Mouse (Mus musculus): ENCODE measurements at regions not wholly inside any gene's neighbourhood (a gene's known extent, or its start where the extent isn't known, plus 50 kb on each side); places are given as distances from the start of the nearest gene placed in this dataset.
"Not testable (repeated sequence)": the region's sequence is repeated elsewhere in the genome, so short reads cannot be mapped to it uniquely, and the experiment has no call there.

DNA sequence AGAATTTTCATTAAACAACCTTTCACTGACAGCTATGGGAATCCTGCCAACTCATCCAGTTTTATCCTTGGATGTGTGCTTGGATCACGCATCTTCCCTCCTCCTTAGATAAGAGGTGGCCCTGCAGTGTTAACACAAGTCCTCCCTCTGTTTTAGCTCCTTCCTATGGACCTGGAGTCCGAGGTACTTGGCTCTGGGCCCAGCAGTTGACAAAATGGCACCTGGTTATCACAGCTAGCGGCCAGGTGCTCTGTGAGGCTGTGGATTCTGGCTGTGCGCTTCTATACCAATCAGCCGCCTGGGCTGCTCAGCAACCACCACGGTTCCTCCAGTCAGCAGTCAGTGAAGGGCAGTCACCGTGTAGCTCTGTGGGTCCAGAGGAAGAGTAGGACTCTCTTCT, 157.4 kb downstream of the Prdm2 start:
- DNase-seq (ENCODE audit: low spot score), result no peak

DNA sequence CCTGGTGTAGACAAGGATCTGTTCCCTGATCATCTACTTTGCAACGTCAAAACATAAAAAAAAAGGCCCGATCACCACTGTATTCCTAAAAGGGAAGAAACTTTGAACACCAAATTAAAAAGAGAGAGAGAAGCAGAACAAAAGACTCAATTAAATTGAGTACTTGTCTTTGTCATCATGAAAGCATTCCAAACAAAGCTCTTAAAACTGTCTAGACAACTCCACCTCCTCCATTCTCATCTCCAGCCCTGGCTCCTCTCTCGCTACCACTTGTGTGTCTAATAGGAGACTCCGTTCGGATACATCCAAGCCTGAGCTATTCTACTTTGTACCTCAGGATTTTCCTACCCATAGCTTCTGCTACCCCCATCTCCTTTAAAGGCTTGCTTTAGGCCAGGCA, 159.8 kb downstream of the Prdm2 start:
- DNase-seq (ENCODE audit: low spot score), result no peak

DNA sequence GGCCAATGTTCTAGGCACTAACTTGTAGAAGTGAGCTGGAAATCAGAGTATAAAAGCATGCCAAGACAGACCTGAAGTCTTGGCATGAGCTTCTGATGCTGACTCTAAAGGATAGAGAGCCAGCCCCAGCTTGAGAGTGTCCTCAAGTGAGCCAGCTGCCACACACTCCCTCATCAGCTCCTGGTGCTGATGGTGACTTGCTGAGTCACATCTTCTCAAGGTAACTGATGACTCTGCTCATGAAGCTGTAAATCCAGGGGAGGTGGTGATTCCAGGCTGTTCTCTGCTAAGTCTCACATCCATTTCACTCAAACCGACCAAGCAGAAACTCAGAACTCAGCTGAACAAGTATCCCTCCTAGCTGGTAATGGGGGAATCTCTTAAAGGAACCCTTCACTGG, 161.6 kb downstream of the Prdm2 start:
- no peak for DNase-seq (ENCODE audit: low spot score)

DNA sequence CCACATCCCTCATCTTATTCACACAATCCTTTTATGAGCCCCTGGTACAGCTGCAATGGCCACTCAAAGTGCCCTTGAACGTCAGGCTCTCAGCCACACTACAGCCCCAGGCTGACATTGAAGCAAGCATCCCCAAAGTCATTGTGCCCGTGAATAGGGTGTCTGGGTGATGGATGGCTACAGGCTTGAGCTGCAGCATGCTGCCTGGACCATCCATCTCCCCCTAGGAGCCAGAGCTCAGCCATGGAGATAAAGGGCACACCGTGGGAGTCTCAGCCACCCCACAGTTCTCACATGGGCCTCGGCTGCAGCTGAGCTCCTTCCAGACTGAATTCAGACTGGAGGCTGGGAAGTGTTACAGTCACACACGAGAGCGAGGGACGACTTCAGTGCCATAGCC, 167.6 kb downstream of the Prdm2 start:
- DNase-seq (ENCODE audit: low spot score), result no peak

DNA sequence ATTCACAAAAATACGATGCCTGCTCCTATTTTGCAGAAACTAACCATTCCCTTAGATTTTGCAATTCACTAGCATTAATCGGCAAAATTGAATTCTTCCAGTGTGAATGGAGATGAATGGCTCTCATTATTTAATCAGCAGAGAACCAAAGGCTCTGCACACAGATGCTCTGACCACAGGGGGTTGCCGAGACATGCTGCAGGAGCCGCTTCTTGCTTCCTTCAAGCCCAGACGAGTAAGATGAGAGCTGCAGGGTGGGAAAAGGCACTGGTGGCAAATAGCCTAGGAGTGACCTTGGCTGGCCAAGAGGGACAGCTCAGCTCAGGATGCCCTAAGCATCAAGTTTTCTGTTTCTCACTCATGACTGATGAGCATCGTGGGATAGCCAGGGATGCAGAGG, 170.0 kb downstream of the Prdm2 start:
- no peak for DNase-seq (ENCODE audit: low spot score)

DNA sequence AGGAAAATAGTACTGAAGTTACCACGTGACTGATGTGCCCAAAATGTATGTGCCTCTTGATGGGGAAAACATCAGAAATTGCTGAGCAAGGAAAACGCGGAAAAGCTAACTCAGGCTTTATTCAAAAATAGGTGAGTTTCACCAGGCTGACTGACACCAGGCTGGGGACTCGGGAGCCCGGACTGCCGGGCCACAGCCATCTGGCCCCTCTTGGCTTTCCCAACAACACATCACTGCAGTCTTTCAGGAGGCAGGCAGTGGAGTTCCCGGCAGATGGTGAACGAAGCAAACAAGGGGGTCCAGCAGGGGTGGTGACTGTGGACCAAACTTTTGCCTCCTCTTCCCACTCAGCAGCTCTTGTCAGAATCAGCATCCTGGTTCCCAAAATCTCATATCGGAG, 174.2 kb downstream of the Prdm2 start:
- no peak for DNase-seq (ENCODE audit: low spot score)

DNA sequence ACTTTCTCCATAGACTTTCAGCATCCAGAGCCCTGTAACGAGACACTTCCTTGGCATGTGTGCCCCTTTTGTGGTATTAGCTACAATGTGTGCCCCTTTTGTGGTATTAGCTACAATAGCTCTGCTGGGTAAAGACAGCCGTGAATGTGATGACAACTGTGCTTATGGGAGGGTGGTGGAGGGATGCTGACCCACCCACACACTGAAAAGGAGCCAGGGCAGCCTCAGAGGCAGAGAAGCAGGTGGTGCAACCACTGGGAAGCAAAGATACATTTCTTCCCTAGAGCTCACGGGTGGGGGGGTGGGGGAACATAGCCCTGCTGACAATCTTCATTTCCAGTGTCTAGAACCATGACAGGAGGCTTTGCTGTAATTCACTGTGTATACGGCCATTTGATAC, 176.1 kb downstream of the Prdm2 start:
- no peak for DNase-seq (ENCODE audit: low spot score)

DNA sequence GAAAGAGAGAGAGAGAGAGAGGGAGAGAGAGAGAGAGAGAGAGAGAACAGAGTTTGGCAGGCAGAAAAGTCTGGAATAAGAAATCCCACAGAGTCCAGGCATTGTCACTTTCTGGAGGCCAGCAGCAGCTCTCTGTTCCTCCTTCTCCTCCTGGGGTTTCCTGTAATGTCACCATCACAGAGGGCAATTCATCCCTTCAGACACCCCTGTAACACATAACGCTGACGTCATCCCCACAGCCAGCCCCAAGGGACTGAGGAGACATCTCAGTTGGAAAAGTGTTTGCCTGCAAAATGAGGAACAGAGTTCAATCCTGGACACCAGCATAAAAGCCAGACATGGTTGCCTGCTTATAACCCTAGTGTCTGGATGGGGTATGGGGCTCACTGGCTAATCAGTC, 177.7 kb downstream of the Prdm2 start:
- not testable (repeated sequence) for DNase-seq (ENCODE audit: low spot score)

DNA sequence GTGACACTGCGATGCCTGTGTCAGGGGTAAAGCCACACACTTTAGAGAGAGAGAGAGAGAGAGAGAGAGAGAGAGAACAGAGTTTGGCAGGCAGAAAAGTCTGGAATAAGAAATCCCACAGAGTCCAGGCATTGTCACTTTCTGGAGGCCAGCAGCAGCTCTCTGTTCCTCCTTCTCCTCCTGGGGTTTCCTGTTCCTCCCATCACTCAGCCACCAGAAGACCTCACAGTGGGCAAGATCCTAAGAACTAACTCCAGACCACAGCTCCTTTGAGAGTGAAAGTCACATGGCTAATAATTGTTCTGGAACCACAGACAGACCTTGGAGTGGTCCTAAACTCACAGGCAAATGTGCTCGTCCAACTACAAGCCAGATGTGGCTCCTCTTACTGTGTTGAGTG, 178.5 kb downstream of the Prdm2 start:
- DNase-seq (ENCODE audit: low spot score), result not testable (repeated sequence)

DNA sequence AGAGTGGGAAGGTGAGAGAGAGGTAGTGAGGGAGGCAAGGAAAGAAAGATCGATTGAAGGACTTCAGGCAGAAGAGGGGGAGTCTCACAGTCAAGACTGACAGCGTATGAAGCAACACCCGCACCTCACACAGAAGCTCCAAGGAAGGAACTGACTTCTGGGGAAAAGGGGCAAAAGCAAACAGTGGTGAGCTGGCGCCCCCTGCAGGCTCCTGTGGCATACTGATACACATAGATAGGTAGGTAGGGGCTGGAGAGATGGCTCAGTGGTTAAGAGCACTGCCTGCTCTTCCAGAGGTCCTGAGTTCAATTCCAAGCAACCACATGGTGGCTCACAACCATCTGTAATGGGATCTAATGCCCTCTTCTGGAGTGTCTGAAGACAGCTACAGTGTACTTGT, 183.0 kb downstream of the Prdm2 start:
- not testable (repeated sequence) for DNase-seq (ENCODE audit: low spot score)

DNA sequence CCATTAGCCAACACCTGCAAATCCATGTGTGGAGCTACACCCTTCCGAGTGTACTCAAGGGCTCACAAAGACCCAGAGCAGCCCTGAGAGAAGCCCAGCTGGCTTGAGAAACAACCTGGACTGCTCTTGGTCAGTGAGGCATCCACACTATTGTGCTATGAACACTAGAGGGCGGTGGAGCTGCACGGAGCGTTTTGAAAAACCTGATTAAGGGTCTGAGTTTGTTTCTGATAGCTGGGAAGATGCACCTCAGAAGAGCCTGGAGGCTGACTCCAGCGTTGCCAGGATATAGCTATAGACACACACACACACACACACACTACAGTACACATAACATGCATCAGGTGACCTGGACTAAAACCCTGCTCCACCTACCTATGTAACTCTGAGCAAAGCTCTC, 185.5 kb downstream of the Prdm2 start:
- peak; percentile 70 for DNase-seq (ENCODE audit: low spot score)

DNA sequence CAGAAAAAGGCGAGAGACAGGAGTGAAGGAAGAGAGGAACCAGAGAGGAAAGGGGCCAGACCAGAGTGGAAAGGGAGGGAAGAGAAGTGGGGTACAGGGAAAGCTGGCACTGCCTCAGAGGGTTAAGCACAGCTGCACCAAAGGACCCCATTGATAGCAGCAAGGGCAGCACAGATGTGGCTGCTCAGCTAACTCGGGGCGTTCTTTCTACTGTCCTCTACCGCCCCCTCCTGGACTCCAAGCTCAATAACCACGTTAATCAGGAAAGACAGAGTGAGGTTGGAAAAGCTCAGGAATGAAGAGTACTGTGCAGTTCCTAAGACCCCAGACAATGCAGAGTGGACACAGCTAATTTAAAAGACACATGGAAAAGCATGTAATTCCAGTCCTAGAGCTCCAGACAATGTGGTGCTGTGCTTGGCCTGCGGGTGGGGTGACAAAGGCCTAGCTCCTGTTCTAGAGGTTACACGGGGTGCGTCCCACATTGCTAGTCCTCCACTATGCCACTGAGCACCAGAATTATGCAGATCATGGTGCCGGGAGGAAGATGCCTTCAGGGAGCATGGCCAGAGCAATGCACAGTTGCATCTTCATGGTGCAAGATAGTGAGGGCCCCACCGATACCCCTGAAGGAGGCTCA, 191.4 kb downstream of the Prdm2 start:
- peak; percentile 85 for DNase-seq (ENCODE audit: low spot score)

DNA sequence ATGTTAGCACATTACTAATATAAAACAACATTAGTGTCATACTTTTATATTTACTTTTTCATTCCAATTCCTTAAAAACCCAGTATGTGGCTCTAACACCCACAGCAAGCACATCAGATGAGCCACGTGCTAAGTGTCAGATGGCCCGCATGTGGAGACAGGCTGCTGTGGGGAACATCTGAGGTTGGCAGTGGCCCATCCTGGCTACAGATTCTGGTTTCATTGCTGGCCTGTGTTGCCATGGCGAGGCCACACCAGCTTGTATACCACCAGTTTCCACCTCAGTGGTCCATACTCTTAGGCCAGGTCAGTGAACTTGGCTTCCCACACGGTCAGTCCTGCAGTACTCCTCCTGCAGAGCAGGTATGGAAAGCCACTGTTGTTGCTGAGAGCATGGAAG, 192.1 kb downstream of the Prdm2 start:
- no peak for DNase-seq (ENCODE audit: low spot score)

DNA sequence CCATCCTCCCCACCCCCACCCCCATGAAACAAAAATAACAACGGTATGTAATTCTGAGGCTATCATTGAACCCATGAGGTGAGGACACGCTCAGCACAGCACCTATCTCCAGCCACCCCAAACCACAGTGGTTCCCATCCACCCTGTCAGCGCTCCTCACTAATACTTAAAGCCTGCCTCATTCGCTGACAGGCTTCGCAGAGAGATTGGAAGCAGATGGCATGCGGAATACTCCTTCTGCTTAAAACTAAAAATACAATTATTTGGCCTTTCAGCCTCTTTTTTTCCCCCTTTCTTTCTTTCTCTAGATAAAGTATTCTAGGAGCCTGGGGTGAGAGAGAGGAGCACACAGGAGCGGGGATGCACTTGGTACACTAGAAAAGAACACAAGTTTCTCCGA, 199.9 kb downstream of the Prdm2 start:
- DNase-seq (ENCODE audit: low spot score), result no peak

DNA sequence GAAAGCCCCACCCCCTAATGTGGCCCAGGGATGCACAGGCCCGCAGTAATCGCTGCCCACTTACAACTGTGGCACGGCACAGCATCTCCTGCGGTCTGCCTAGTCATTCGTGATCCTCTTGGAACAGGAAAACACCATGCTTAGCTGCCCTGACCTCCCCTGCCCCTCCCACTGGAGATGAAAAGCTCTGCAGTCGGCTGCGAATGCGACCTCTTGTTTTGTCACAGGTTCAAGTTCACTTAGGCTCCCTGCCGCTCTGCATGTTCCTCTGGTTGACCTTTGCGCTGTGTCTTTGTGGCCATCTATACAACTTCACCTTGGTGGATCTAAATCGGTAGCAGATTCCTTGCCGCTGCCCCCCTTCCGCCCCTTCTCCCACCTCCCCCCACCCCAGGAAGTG, 210.8 kb downstream of the Prdm2 start:
- DNase-seq (ENCODE audit: low spot score), result no peak

DNA sequence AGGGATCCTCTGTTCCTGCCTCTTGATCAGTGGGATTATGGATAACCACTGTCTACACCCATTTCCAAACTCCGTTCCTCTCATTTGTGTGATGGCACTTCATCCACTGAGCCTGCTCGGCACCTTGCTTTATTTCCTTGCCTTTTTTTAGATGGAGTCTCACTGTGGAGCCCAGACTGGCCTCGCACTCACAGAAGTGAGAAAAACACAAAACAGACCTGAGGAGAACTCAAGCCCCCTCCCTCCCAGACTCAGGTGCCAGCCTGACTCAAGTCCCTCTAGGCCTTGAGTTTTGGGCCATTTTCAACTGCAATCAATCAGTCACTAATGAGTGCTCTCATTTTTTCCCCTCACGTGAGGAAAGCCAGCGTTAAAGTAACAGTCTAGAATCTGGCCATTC, 211.3 kb downstream of the Prdm2 start:
- DNase-seq (ENCODE audit: low spot score), result no peak

DNA sequence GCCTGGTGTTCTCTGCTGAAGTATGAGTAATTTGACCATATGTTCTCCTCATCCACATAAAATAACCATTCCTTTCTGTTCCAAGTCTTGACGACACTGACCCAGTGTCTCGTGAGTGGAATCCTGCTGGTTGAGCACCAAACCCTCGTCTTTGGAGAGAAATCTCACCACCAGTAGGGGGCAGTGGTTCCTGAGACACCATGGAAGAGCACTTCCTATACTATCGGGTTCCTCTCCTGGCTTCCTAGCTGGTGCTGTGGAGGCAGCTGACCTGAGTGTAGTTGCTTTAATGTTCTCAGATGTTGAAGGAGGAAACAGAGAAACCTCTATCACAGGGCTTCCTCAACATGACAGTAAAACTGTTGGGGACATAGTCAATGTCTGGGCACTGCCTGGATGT, 216.4 kb downstream of the Prdm2 start:
- DNase-seq (ENCODE audit: low spot score), result no peak

DNA sequence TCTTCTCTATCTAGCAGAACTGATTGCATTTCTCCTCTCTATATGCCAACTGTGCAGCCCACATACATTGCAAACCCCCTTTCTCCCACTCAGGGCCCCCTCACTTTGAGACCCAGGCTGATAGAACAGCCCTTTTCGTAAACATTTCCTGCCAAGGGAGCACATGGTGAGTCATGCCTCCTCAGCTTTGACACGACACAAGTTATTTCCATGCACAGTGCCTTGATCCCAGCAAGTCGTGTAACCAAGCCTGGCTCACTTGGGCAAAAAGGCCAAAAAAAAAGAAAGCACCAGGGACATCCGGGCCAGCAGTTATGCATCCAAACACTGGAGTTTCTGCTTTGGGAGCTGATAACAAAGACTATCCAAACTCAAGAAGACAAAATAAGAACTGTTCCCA, 221.4 kb downstream of the Prdm2 start:
- DNase-seq (ENCODE audit: low spot score), result no peak

DNA sequence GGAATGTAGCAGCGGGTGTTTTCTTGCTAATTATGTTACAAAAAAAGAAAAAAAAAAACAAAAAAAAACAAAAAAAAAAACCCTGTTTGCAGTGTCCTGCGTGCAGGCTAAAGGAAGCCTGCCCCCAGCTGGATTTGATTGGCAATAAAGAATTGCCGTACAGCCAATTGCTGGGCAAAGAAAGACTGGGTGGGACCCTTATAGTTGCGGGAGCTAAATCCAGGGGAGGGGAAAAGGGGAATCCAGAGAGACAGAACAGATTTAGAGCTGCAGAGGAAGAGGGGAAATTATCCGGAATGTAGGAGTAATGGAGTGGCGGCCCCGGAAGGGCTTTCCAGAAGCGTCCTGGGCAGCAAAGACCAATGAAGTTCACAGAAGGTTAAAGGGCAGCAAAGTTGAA, 223.6 kb downstream of the Prdm2 start:
- no peak for DNase-seq (ENCODE audit: low spot score)

DNA sequence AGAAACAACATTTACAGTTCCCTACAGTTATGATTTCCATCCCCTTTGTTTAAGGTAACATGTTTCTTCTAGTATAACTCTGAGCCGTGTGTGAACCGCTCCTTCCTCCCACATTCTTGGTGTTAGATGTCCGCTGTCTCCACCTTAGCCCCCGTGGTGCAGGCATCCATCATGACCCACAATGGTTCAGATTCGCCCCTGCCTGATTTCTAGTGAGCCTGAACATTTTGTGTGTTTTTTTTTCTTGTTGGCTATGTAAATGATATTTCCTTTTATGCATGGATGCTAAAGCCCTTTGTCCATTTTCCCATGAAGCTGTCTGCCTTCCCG, 229.5 kb downstream of the Prdm2 start:
- DNase-seq (ENCODE audit: low spot score), result no peak

DNA sequence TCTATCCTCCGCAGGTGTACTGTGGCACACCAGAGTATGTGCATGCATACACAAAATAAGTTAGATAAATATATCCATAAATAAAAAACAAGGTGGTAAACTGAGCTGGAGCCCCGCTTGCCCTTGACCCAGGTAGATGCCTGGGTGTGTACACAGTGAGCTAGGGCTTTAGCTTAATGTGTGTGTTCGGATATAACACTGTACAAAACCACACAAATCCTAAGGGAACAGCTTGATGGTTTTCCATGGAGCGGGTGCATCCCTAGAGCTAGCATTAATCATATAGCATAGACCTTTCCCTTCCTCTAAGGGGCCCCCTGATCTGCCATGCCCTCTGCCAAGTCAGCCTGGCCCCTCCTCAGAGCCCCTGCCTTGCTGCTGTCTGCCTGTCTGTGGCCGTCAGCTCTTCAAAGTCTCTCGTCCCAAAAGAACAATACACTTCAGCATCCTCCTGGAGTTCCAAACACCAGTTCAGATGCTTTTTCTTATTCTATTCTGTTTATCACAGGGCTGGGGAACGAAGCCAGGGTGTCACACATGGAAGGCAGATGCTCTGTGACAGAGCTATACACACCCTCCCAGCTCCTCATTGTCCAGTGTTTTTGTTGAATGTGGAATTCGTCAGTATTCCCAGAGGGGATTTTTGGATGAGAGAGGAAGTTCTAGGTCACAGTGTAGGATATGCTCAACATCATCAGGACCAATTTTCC, 230.1 kb downstream of the Prdm2 start:
- no peak for DNase-seq (ENCODE audit: low spot score)

DNA sequence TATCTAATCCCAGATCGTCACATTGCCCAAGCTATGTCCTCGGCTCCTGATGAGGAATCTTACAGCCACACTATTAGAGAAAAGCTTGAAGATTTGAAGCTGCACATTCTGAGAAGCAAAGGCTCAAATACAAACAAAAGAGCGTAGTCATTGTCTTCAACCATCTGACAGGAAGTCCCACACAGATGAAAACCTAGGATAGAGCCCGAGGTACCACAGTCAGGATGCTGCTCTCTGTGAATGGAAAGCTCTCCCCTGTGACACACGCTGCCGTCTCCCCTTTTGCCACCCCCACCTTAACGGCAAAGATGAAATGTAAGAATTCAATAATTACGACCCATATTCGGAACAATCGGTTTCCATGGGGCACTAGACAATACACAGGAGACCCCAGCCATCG, 237.2 kb downstream of the Prdm2 start:
- no peak for DNase-seq (ENCODE audit: low spot score)

DNA sequence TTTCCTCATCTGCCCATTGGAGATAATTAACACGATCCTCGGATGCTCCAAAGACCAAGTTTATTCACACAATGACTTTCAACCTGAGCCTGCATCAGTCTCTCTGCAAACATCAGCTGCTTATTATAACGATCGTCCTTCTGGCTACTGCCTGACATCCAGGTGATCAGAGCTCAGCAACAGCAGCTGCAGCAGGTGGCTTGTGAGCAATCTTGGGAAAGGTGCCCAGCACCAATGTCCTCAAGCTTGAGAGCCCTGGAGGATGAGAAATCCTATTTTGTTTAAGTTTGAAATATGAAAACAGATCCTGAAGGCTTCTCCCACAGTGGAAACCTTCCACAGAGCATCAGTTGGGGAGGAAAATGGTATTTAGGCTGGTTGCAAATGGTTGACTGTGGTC, 242.8 kb downstream of the Prdm2 start:
- no peak for DNase-seq (ENCODE audit: low spot score)

DNA sequence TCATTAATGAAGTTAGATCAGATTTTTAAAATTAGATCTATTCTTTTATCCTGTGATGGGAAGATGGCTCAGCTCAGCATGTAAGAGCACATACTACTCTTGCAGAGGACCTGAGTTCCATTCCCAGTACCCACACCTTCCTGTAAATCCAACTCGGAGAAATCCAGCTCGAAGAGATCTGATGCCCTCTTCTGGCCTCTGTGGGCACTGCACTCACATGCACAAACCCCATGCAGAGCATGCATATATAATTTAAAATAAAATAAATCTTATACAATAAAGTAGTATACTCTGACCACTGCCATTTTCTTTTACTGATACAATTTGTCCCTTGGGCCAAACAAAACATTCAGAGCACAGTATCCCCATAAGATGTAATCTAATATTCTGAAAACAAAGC, 245.2 kb downstream of the Prdm2 start:
- no peak for DNase-seq (ENCODE audit: low spot score)
